8 mouse cellular contexts compared by ENCODE assay signal in genomic region chr17:27857649-27858475, GRCm38 (mm10). TPM values are rescaled to one million over a fixed set of nuclear protein-coding genes. Genes with fewer than 3 reads are reported as not detected.
DNase-seq lines count a peak whose midpoint lies in the region; ATAC-seq and TF ChIP-seq lines count a peak whose summit lies in the region.

No protein-coding gene starts in this region.

- H3K36me3 ChIP-seq in limb, embryonic 15.5 days: peaks cover 16% of the 10 kb centered on the region
- H3K36me3 ChIP-seq in neural tube, embryonic 15.5 days: peaks cover 15% of the 10 kb centered on the region

- TF ChIP-seq CTCF in left cerebral cortex, adult 2 months (IDR thresholded peaks at IDR 0.05): no peak

- H3K4me2 ChIP-seq in limb, embryonic 15.5 days: peak overlapping the region; percentile 79
- H3K4me2 ChIP-seq in neural tube, embryonic 15.5 days: peak overlapping the region; percentile 82

- no peak overlapping the region for H3K27ac ChIP-seq in left cerebral cortex, adult 2 months
- peak overlapping the region; percentile 90; the same call in 1 of the 2 replicates for H3K27ac ChIP-seq in limb, embryonic 15.5 days
- H3K27ac ChIP-seq in neural tube, embryonic 15.5 days (replicated peaks): 0 out of 2 replicates have a peak overlapping the region, but pooled peaks have one; percentile 86

- no peaks in the 10 kb centered on the region for H3K9me3 ChIP-seq in limb, embryonic 15.5 days
- H3K9me3 ChIP-seq in neural tube, embryonic 15.5 days (replicated peaks): no peaks in the 10 kb centered on the region

- H3K4me3 ChIP-seq in left cerebral cortex, adult 2 months: peak overlapping the region; percentile 96
- H3K4me3 ChIP-seq in limb, embryonic 15.5 days: peak overlapping the region; percentile 90
- peak overlapping the region; percentile 90 for H3K4me3 ChIP-seq in neural tube, embryonic 15.5 days (replicated peaks)

- peaks cover 22% of the 10 kb centered on the region for H3K4me1 ChIP-seq in limb, embryonic 15.5 days
- peaks cover 35% of the 10 kb centered on the region for H3K4me1 ChIP-seq in neural tube, embryonic 15.5 days

- DNase-seq in left cerebral cortex, adult 2 months (ENCODE audit: extremely low spot score in 1 of 2, low spot score in 2 of 2): no peak
- no peak for DNase-seq in left cerebral cortex, postnatal 10 days (ENCODE audit: extremely low spot score in 1 of 2, low spot score in 2 of 2)
- no peak for DNase-seq in cerebellum, postnatal 25 days
- DNase-seq in layer of hippocampus, adult 9-11 months: no peak
- no peak for DNase-seq in layer of hippocampus, postnatal 36 days

- peak; percentile 40 for ATAC-seq in erythroid progenitor cell, adult 5-6 weeks (replicated peaks; ENCODE audit: low FRiP score, poor library complexity, severe bottlenecking)
- no peak for ATAC-seq in limb, embryonic 15.5 days (ENCODE audit: insufficient number of reproducible peaks, low FRiP score, low TSS enrichment, low read depth)
- ATAC-seq in neural tube, embryonic 15.5 days (ENCODE audit: low FRiP score): no peak

- H3K27me3 ChIP-seq in limb, embryonic 15.5 days: no peaks in the 10 kb centered on the region
- no peaks in the 10 kb centered on the region for H3K27me3 ChIP-seq in neural tube, embryonic 15.5 days (replicated peaks)

- intact Hi-C loops in left cerebral cortex, adult 2 months (cut with DNase I): loop anchor here (2.0 kb wide), 1 partner anchor 49 kb away; no protein-coding TSS in a partner anchor
- intact Hi-C loops in left cerebral cortex, postnatal 10 days (cut with DNase I): no loop called here

- WGBS in limb, embryonic 15.5 days: 46% methylated on average over 11 of the region's 11 CpGs
- WGBS in neural tube, embryonic 15.5 days: 34% methylated on average over 11 of the region's 11 CpGs

- peak overlapping the region; percentile 80 for H3K9ac ChIP-seq in limb, embryonic 15.5 days
- peak overlapping the region; percentile 69 for H3K9ac ChIP-seq in neural tube, embryonic 15.5 days (replicated peaks)

RNA-seq across cellular contexts. Expression of gene Uhrf1bp1, which starts 1.6 kb away (rescaled TPM):
- 10 to 100 TPM; 20.3 to 20.8 TPM for total RNA-seq in left cerebral cortex, adult 2 months (2021)
- 10 to 100 TPM; 22.9 to 23.8 TPM for total RNA-seq in left cerebral cortex, postnatal 10 days (2021)
- total RNA-seq in erythroid progenitor cell, adult 5-6 weeks (2015; ENCODE audit: low replicate concordance): 2.9 and 11.2 TPM in 2 replicates
- 4.2 and 6.0 TPM in 2 replicates for total RNA-seq in erythroid progenitor cell, adult 5-6 weeks (2017; ENCODE audit: low replicate concordance)
- polyA plus RNA-seq in limb, embryonic 15.5 days (2015; fragmentation: Nextera tagmentation; extraction: Ambion mirVana): 4.5 and 5.7 TPM in 2 replicates
- polyA plus RNA-seq in neural tube, embryonic 15.5 days (2015; fragmentation: Nextera tagmentation; extraction: Ambion mirVana): 6.0 and 6.1 TPM in 2 replicates
- 10 to 100 TPM; 14.5 to 16.9 TPM for total RNA-seq in layer of hippocampus, postnatal 36 days (2021)

RNA-seq across cellular contexts. Expression of gene Snrpc, which starts 19.9 kb away (rescaled TPM):
- 10 to 100 TPM; 43.4 to 49.8 TPM for total RNA-seq in left cerebral cortex, adult 2 months (2021)
- total RNA-seq in left cerebral cortex, postnatal 10 days (2021): 10 to 100 TPM; 72.1 to 76.6 TPM
- total RNA-seq in erythroid progenitor cell, adult 5-6 weeks (2015; ENCODE audit: low replicate concordance): 69.2 and 80.1 TPM in 2 replicates
- total RNA-seq in erythroid progenitor cell, adult 5-6 weeks (2017; ENCODE audit: low replicate concordance): 29.2 and 44.5 TPM in 2 replicates
- polyA plus RNA-seq in limb, embryonic 15.5 days (2015; fragmentation: Nextera tagmentation; extraction: Ambion mirVana): 270 and 277 TPM in 2 replicates
- 211 and 227 TPM in 2 replicates for polyA plus RNA-seq in neural tube, embryonic 15.5 days (2015; fragmentation: Nextera tagmentation; extraction: Ambion mirVana)
- total RNA-seq in layer of hippocampus, postnatal 36 days (2021): 10 to 100 TPM; 49.7 to 51.5 TPM

RNA-seq across cellular contexts. Expression of gene D17Wsu92e, which starts 37.4 kb away (rescaled TPM):
- 100 to 1,000 TPM; 219 to 228 TPM for total RNA-seq in left cerebral cortex, adult 2 months (2021)
- total RNA-seq in left cerebral cortex, postnatal 10 days (2021): 100 to 1,000 TPM; 106 to 107 TPM
- total RNA-seq in erythroid progenitor cell, adult 5-6 weeks (2015; ENCODE audit: low replicate concordance): 66.7 and 69.2 TPM in 2 replicates
- total RNA-seq in erythroid progenitor cell, adult 5-6 weeks (2017; ENCODE audit: low replicate concordance): 124 and 152 TPM in 2 replicates
- polyA plus RNA-seq in limb, embryonic 15.5 days (2015; fragmentation: Nextera tagmentation; extraction: Ambion mirVana): 16.4 and 17.0 TPM in 2 replicates
- polyA plus RNA-seq in neural tube, embryonic 15.5 days (2015; fragmentation: Nextera tagmentation; extraction: Ambion mirVana): 9.3 and 12.2 TPM in 2 replicates
- total RNA-seq in layer of hippocampus, postnatal 36 days (2021): 100 to 1,000 TPM; 191 to 194 TPM

RNA-seq across cellular contexts. Expression of gene Anks1, which starts 51.2 kb away (rescaled TPM):
- 10 to 100 TPM; 36.6 to 54.9 TPM for total RNA-seq in left cerebral cortex, adult 2 months (2021)
- 10 to 100 TPM; 37.3 to 37.7 TPM for total RNA-seq in left cerebral cortex, postnatal 10 days (2021)
- 6.1 and 6.7 TPM in 2 replicates for total RNA-seq in erythroid progenitor cell, adult 5-6 weeks (2015; ENCODE audit: low replicate concordance)
- 3.8 and 4.6 TPM in 2 replicates for total RNA-seq in erythroid progenitor cell, adult 5-6 weeks (2017; ENCODE audit: low replicate concordance)
- polyA plus RNA-seq in limb, embryonic 15.5 days (2015; fragmentation: Nextera tagmentation; extraction: Ambion mirVana): 12.3 and 13.0 TPM in 2 replicates
- polyA plus RNA-seq in neural tube, embryonic 15.5 days (2015; fragmentation: Nextera tagmentation; extraction: Ambion mirVana): 46.3 and 50.4 TPM in 2 replicates
- total RNA-seq in layer of hippocampus, postnatal 36 days (2021): 10 to 100 TPM; 39.9 to 40.4 TPM

RNA-seq across cellular contexts. Expression of gene Taf11, which starts 51.8 kb away (rescaled TPM):
- 10 to 100 TPM; 45.6 to 51.1 TPM for total RNA-seq in left cerebral cortex, adult 2 months (2021)
- 10 to 100 TPM; 35.2 to 38.3 TPM for total RNA-seq in left cerebral cortex, postnatal 10 days (2021)
- total RNA-seq in erythroid progenitor cell, adult 5-6 weeks (2015; ENCODE audit: low replicate concordance): 14.3 and 19.8 TPM in 2 replicates
- 15.1 and 15.3 TPM in 2 replicates for total RNA-seq in erythroid progenitor cell, adult 5-6 weeks (2017; ENCODE audit: low replicate concordance)
- 59.0 and 60.9 TPM in 2 replicates for polyA plus RNA-seq in limb, embryonic 15.5 days (2015; fragmentation: Nextera tagmentation; extraction: Ambion mirVana)
- polyA plus RNA-seq in neural tube, embryonic 15.5 days (2015; fragmentation: Nextera tagmentation; extraction: Ambion mirVana): 52.6 and 58.4 TPM in 2 replicates
- 10 to 100 TPM; 34.6 to 37.4 TPM for total RNA-seq in layer of hippocampus, postnatal 36 days (2021)
